Mouse (Mus musculus): ENCODE results near the gene Mettl6.

GRCm38 (mm10) chr14:31525040-31525810 lies 30.4 kb upstream of the Mettl6 start:
- TF ChIP-seq GATA1 (IDR thresholded peaks at IDR 0.05; ENCODE audit: borderline replicate concordance, low read length) (no peak), FLI1 (IDR thresholded peaks at IDR 0.05; ENCODE audit: low read length) (no peak)
